Mouse (Mus musculus) neural tube, embryonic 10.5 days (tissue): ENCODE measurements around the gene Uqcc2.

Experiments used
- DNase-seq: peaks from one replicate; pipeline ENCODE4 v3.0.0-alpha.2; 2017; ENCODE audit warnings: low spot score; ENCODE audit errors: extremely low spot score

Uqcc2 gene

GRCm38 (mm10) chr17:27133551-27134141, at the start of gene Uqcc2:
Gene Uqcc2 (minus strand): TSS chr17:27133916.
- peak; percentile 98 for DNase-seq

- no peak for DNase-seq
These were observed 48.7 kb upstream of the Uqcc2 start for GRCm38 (mm10) chr17:27182401-27182800.

GRCm38 (mm10) chr17:27181666-27182065, 48.0 kb upstream of the Uqcc2 start:
- no peak for DNase-seq

- DNase-seq = no peak
These were observed 46.1 kb upstream of the Uqcc2 start for GRCm38 (mm10) chr17:27179681-27180280.

GRCm38 (mm10) chr17:27178427-27179177, 44.9 kb upstream of the Uqcc2 start:
- DNase-seq = no peak

- no peak for DNase-seq
These were observed 44.3 kb upstream of the Uqcc2 start for GRCm38 (mm10) chr17:27178019-27178418.

- no peak for DNase-seq
These were observed 43.0 kb upstream of the Uqcc2 start for GRCm38 (mm10) chr17:27176754-27177153.

GRCm38 (mm10) chr17:27176287-27176686, 42.6 kb upstream of the Uqcc2 start:
- DNase-seq = no peak

- DNase-seq = peak; percentile 41
These were observed 41.6 kb upstream of the Uqcc2 start for GRCm38 (mm10) chr17:27175196-27175874.

- DNase-seq = no peak
These were observed 40.0 kb upstream of the Uqcc2 start for GRCm38 (mm10) chr17:27173715-27174114.

- DNase-seq = no peak
These were observed 38.7 kb upstream of the Uqcc2 start for GRCm38 (mm10) chr17:27172459-27172858.

- DNase-seq = no peak
These were observed 37.4 kb upstream of the Uqcc2 start for GRCm38 (mm10) chr17:27171121-27171520.

GRCm38 (mm10) chr17:27169952-27170695, 36.4 kb upstream of the Uqcc2 start:
- no peak for DNase-seq

- no peak for DNase-seq
These were observed 34.9 kb upstream of the Uqcc2 start for GRCm38 (mm10) chr17:27168569-27168968.

GRCm38 (mm10) chr17:27167545-27167944, 33.8 kb upstream of the Uqcc2 start, which contains the start of gene Ip6k3:
Gene Ip6k3 (minus strand): TSS chr17:27167795.
- DNase-seq = no peak

GRCm38 (mm10) chr17:27166901-27167300, 33.2 kb upstream of the Uqcc2 start:
- DNase-seq = no peak

- DNase-seq = no peak
These were observed 31.5 kb upstream of the Uqcc2 start for GRCm38 (mm10) chr17:27165054-27165773.

GRCm38 (mm10) chr17:27160905-27161304, 27.2 kb upstream of the Uqcc2 start:
- no peak for DNase-seq

- no peak for DNase-seq
These were observed 25.5 kb upstream of the Uqcc2 start for GRCm38 (mm10) chr17:27159169-27159568.

- DNase-seq = no peak
These were observed 24.7 kb upstream of the Uqcc2 start for GRCm38 (mm10) chr17:27158439-27158838.

- DNase-seq = no peak
These were observed 22.0 kb upstream of the Uqcc2 start for GRCm38 (mm10) chr17:27155752-27156151.
